Mouse (Mus musculus) intestine, embryonic 15.5 days (tissue): ENCODE results near the gene Hist1h3d. TPM values are rescaled to one million over a fixed set of nuclear protein-coding genes. Genes with fewer than 3 reads are reported as not detected.
"Not testable (repeated sequence)": the region's sequence is repeated elsewhere in the genome, so short reads cannot be mapped to it uniquely, and the experiment has no call there.

Source experiments
- ATAC-seq: fragments of 200-750 bp; cut with Nextera tagmentation; 2 replicates; pipeline ENCODE4 v1.8.0; 2017; ENCODE audit warnings: moderate TSS enrichment, moderate library complexity
- H3K27ac ChIP-seq: fragments of 300-500 bp; sonication (generic); 2 replicates; pipeline ENCODE4 v1.5.1; 2015; ENCODE audit warnings: mild to moderate bottlenecking, inconsistent platforms
- H3K27me3 ChIP-seq: fragments of 300-500 bp; sonication (generic); replicated peaks from 2 replicates; pipeline ENCODE4 v1.6.1; 2015; ENCODE audit warnings: inconsistent platforms
- H3K36me3 ChIP-seq: fragments of 300-500 bp; sonication (generic); 2 replicates; pipeline ENCODE4 v1.6.1; 2015; ENCODE audit warnings: inconsistent platforms
- H3K4me1 ChIP-seq: fragments of 300-500 bp; sonication (generic); replicated peaks from 2 replicates; pipeline ENCODE4 v1.6.1; 2015; ENCODE audit warnings: inconsistent platforms
- H3K4me2 ChIP-seq: fragments of 300-500 bp; sonication (generic); replicated peaks from 2 replicates; pipeline ENCODE4 v1.6.1; 2015; ENCODE audit warnings: mild to moderate bottlenecking, inconsistent platforms
- H3K4me3 ChIP-seq: fragments of 300-500 bp; sonication (generic); replicated peaks from 2 replicates; pipeline ENCODE4 v1.5.1; 2015; ENCODE audit warnings: inconsistent platforms
- H3K9ac ChIP-seq: fragments of 300-500 bp; sonication (generic); 2 replicates; pipeline ENCODE4 v1.6.1; 2015; ENCODE audit warnings: inconsistent platforms
- H3K9me3 ChIP-seq: fragments of 300-500 bp; sonication (generic); 2 replicates; pipeline ENCODE4 v1.6.1; 2016; ENCODE audit warnings: inconsistent platforms
- WGBS: fragments of 180-500 bp; shearing (Covaris S2); methylation state at CpG from one replicate; pipeline ENCODE4 v1.1.7; 2015; 5-methylcytosine and 5-hydroxymethylcytosine counted together
- polyA plus RNA-seq: library from polyadenylated mRNA; unstranded; fragments of >200 nt; fragmentation: Nextera tagmentation; extraction: Ambion mirVana; gene quantifications from 2 replicates; pipeline ENCODE4 v1.2.1, GENCODE M21; 2015

The Hist1h3d gene
- polyA plus RNA-seq, 1 experiment from 2014 or later = 5.2 TPM

GRCm38 (mm10) chr13:23585442-23586098, 10.0 kb downstream of the Hist1h3d start:
- peaks cover 16% of the 10 kb centered on the region; the same call in 1 of the 2 replicates for H3K4me1 ChIP-seq
- H3K27ac ChIP-seq = peak overlapping the region; percentile 96
- H3K4me2 ChIP-seq = peak overlapping the region; percentile 68
- ATAC-seq = peak; percentile 89
- H3K9ac ChIP-seq = peak overlapping the region; percentile 51
- not testable (repeated sequence) for H3K27me3 ChIP-seq, H3K36me3 ChIP-seq, H3K9me3 ChIP-seq
- WGBS = under 1% methylated on average over 30 of the region's 36 CpGs
- peak overlapping the region; percentile 45 for H3K4me3 ChIP-seq

- peak overlapping the region; percentile 87 for H3K27ac ChIP-seq
- H3K27me3 ChIP-seq = no peaks in the 10 kb centered on the region
- H3K4me1 ChIP-seq = peaks cover 16% of the 10 kb centered on the region; the same call in 1 of the 2 replicates
- H3K4me3 ChIP-seq = peak overlapping the region; percentile 23
- no peaks in the 10 kb centered on the region for H3K36me3 ChIP-seq
- H3K4me2 ChIP-seq = peak overlapping the region; percentile 63
- 2% methylated on average over 22 of the region's 22 CpGs for WGBS
- no peaks in the 10 kb centered on the region for H3K9me3 ChIP-seq
- ATAC-seq = 0 out of 2 replicates have a peak, but pooled peaks have one; percentile 11
- peak overlapping the region; percentile 44 for H3K9ac ChIP-seq
These were observed 10.8 kb downstream of the Hist1h3d start for GRCm38 (mm10) chr13:23586099-23586939.

GRCm38 (mm10) chr13:23586940-23587225, 11.3 kb downstream of the Hist1h3d start:
- Histone ChIP-seq H3K36me3 (no peaks in the 10 kb centered on the region), H3K4me2 (peak overlapping the region; percentile 63), H3K4me1 (peaks cover 15% of the 10 kb centered on the region; the same call in 1 of the 2 replicates), H3K27ac (peak overlapping the region; percentile 87), H3K4me3 (peak overlapping the region; percentile 23), H3K27me3 (no peaks in the 10 kb centered on the region), H3K9me3 (no peaks in the 10 kb centered on the region), H3K9ac (peak overlapping the region; percentile 44)
- ATAC-seq = no peak
- WGBS = 0% methylated on average over 1 of the region's 1 CpGs

DNA sequence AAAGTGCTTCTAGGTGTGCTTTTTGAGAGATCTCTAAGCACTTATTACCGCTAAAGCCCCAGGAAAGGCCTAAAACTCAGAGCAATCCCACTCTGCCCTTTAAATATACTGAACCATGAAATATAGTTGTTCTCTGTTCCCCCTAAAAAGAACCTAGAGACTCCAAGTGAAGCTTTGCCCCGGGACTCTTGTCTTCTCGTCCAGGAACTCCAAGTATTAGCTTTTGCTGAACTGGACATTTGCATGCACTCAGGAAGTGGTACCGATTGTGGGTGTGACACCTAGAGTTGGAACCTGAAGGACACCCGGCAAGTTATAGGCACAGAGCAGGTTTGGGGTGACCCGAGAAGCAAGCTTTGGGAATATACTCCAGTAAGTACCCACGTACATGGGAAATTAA, 15.6 kb downstream of the Hist1h3d start:
- H3K4me2 ChIP-seq = no peak overlapping the region
- no peak for ATAC-seq
- H3K9me3 ChIP-seq = no peaks in the 10 kb centered on the region
- 93% methylated on average over 7 of the region's 7 CpGs for WGBS
- no peaks in the 10 kb centered on the region for H3K27me3 ChIP-seq
- no peak overlapping the region for H3K4me3 ChIP-seq
- H3K36me3 ChIP-seq = no peaks in the 10 kb centered on the region
- no peak overlapping the region for H3K27ac ChIP-seq
- H3K4me1 ChIP-seq = 0 out of 2 replicates have a peak, but pooled peaks cover 8% of the 10 kb centered on the region
- no peak overlapping the region for H3K9ac ChIP-seq

DNA sequence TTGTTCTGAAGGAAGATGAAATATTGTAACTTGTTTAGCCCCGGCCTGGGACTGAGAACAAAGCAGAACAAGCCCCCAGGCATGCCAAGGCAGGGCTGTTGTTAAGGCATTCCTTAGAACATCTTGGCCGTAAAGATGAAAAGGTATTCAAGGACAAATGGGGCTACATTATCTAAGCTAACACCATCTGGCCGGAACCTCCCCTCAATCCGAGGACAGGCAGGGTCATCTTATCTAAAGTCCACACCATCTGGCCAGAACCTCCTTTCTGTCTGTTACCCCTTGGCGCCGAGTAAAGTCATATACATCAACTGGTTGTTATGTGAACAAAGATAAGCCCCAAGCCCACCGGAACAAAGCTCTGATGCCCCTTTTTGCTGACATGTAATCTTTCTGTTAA, 16.3 kb downstream of the Hist1h3d start:
- H3K9ac ChIP-seq, H3K27ac ChIP-seq, H3K9me3 ChIP-seq, H3K36me3 ChIP-seq, H3K4me2 ChIP-seq, H3K4me3 ChIP-seq, H3K4me1 ChIP-seq, ATAC-seq, H3K27me3 ChIP-seq: not testable (repeated sequence)
- 86% methylated on average over 7 of the region's 7 CpGs for WGBS

DNA sequence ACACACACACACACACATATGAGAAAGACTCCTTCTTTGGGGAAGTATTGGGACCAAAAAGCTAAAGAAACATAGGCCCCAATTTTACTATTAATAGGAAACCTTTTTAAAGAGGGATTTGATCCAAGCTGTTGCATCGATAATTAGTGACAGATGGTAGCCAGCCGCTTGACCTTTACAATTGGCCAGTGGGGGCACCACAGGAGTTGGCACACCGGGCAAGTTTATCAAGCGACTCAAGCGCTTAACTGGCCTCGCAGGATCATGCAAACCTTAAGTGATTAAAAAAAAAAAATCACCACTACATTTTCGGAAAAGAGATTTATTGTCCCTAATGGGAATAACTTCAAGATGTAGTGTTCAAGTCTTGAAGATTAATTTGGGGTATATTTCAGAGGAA, 17.1 kb downstream of the Hist1h3d start:
- Histone ChIP-seq H3K27me3 (no peaks in the 10 kb centered on the region), H3K4me1 (0 out of 2 replicates have a peak, but pooled peaks cover 4% of the 10 kb centered on the region), H3K36me3 (no peaks in the 10 kb centered on the region), H3K4me2 (no peak overlapping the region), H3K27ac (peak overlapping the region; percentile 68), H3K9ac (no peak overlapping the region), H3K4me3 (no peak overlapping the region), H3K9me3 (no peaks in the 10 kb centered on the region)
- 84% methylated on average over 7 of the region's 7 CpGs for WGBS
- no peak for ATAC-seq

DNA sequence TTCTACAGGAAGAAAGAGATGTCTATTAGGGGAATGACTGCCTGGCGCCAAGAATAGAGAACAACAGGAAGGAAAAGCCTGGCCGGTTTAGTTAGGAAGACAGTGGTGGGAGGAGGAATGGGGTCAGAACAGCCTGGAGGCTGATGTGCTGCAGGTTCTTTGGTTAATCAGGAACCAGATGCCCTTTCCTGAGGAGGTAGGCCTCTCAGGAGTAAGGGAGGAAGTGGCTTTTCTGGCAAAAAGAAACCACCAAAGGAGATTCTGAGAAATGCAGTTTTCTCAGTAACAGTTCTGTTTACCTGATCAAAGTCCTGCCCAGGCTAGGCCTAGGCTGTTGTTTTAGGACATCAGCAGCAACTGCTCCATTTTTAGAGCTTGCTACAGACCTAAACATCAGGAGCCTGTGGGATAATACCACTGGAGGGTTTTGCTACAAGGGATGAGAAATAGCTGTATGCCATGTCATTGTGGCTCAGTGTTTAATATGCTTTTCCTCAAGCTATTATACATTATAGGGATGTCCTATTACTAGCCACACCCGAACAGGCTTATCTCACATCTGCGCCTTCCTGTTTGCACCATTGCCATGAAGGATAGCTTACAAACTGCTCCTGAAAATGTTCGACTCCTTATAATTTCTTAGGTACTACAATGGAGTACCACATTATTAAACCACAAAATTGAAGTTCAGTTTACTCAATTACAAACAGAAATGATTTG, 17.6 kb downstream of the Hist1h3d start:
- peak; percentile 43 for ATAC-seq
- peak overlapping the region; percentile 68 for H3K27ac ChIP-seq
- 0 out of 2 replicates have a peak, but pooled peaks cover 4% of the 10 kb centered on the region for H3K4me1 ChIP-seq
- H3K4me3 ChIP-seq = no peak overlapping the region
- no peaks in the 10 kb centered on the region for H3K36me3 ChIP-seq
- no peak overlapping the region for H3K9ac ChIP-seq
- H3K9me3 ChIP-seq = no peaks in the 10 kb centered on the region
- 55% methylated on average over 5 of the region's 5 CpGs for WGBS
- H3K4me2 ChIP-seq = no peak overlapping the region
- H3K27me3 ChIP-seq = no peaks in the 10 kb centered on the region

DNA sequence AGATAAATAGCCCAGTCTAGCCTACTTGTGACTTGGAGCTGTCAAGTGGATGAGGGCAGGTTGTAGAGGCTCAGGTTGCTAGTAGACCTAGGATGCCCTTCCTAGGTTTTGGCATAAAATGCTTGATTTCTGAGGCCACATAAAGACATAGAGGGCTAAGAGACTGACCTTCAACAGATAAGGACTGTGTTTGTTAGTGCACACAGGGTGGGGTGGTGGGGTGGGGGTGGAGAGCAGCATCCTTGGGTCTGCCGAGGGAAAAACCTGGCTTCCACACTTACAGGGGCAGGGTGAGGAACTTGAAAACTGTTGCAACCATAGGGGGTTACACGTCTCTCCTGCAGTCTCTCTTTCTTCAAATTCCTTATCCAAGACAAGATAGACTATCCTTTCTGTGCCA, 19.6 kb downstream of the Hist1h3d start:
- Histone ChIP-seq H3K4me1 (0 out of 2 replicates have a peak, but pooled peaks cover 4% of the 10 kb centered on the region), H3K27me3 (no peaks in the 10 kb centered on the region), H3K4me3 (no peak overlapping the region), H3K9me3 (no peaks in the 10 kb centered on the region), H3K36me3 (no peaks in the 10 kb centered on the region), H3K27ac (no peak overlapping the region), H3K9ac (no peak overlapping the region), H3K4me2 (no peak overlapping the region)
- 71% methylated on average over 2 of the region's 2 CpGs for WGBS
- ATAC-seq = no peak

DNA sequence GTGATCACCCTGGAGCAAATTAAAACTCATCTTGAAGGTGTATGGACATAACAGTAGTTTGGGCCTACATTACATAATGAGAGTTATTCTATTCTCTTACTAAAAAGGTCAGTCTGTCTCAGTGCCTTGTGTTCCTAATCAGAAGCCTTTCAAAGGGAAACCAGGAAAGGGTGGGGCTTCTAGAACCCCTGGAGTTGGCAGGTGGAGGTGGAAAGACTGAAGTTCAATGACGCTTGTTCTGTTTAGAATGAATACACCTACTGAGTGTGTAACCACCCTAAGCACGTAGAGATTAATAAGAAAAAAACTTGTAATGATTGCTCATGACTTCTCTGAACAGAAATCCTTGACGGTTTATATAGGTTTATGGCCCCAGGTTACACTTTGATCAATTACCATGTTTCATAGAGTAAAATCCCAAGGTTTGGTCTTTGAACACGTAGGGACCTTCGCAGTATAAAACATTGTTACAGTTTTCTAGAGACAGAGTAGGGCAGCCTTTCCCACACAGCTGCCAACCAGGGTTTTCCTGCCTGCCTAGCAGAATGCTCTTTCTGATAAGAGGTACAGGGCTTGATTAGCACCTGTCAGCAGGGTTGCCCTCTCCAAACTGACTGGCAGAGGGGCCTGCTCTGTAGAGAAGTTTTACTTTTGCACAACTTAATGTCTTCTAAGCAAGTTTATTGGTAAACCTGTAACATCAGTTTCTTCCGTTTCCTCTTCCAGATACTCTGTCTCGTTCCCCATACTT, 20.2 kb downstream of the Hist1h3d start:
- peak; percentile 92 for ATAC-seq
- WGBS = 72% methylated on average over 7 of the region's 7 CpGs
- H3K36me3 ChIP-seq = no peaks in the 10 kb centered on the region
- H3K27me3 ChIP-seq = no peaks in the 10 kb centered on the region
- H3K9ac ChIP-seq = no peak overlapping the region
- no peak overlapping the region for H3K4me3 ChIP-seq
- 0 out of 2 replicates have a peak, but pooled peaks cover 4% of the 10 kb centered on the region for H3K4me1 ChIP-seq
- peak overlapping the region; percentile 66 for H3K27ac ChIP-seq
- no peaks in the 10 kb centered on the region for H3K9me3 ChIP-seq
- H3K4me2 ChIP-seq = no peak overlapping the region

- H3K36me3 ChIP-seq = no peaks in the 10 kb centered on the region
- no peak overlapping the region for H3K4me2 ChIP-seq
- no peaks in the 10 kb centered on the region for H3K9me3 ChIP-seq
- H3K4me1 ChIP-seq = 0 out of 2 replicates have a peak, but pooled peaks cover 4% of the 10 kb centered on the region
- H3K4me3 ChIP-seq = no peak overlapping the region
- no peak for ATAC-seq
- no peak overlapping the region for H3K9ac ChIP-seq
- H3K27ac ChIP-seq = no peak overlapping the region
- no peaks in the 10 kb centered on the region for H3K27me3 ChIP-seq
- WGBS = 7% methylated on average over 9 of the region's 9 CpGs
These were observed 22.4 kb downstream of the Hist1h3d start for GRCm38 (mm10) chr13:23597957-23598356.

DNA sequence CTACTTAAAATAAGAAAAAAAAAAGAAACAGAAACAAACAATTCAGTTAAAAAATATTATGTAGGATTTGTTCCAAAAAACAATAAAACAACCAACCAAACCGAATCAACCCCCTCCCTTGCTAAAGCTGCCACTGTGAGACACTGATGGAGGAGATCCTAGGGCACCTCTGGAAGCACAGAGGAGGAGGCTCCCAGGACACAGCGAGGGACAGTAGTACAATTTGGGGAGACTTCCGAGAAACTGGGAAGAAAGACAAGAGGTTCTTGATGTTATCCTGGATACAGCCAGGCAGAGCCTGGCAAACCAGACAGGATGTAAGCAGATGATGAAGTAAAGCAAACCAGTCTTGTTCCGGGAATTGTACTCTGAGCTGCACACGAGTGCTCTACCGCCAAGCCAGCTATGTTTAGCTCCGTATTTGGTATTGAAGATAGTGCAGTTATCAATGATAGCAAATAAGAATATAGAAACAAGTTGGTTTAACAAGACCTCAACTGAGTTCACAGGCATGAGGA, 27.7 kb downstream of the Hist1h3d start:
- no peaks in the 10 kb centered on the region for H3K36me3 ChIP-seq
- no peaks in the 10 kb centered on the region for H3K4me1 ChIP-seq
- no peak for ATAC-seq
- H3K9me3 ChIP-seq = no peaks in the 10 kb centered on the region
- H3K27me3 ChIP-seq = no peaks in the 10 kb centered on the region
- WGBS = 66% methylated on average over 7 of the region's 7 CpGs
- H3K4me3 ChIP-seq = no peak overlapping the region
- H3K27ac ChIP-seq = no peak overlapping the region
- H3K4me2 ChIP-seq = no peak overlapping the region
- H3K9ac ChIP-seq = no peak overlapping the region
